Mouse (Mus musculus): ENCODE results near the gene Aldh9a1. TPM values are rescaled to one million over a fixed set of nuclear protein-coding genes. Genes with fewer than 3 reads are reported as not detected.

The Aldh9a1 gene
- total RNA-seq, 2 experiments from 2014 or later = 3.8 to 4.8 TPM

DNA sequence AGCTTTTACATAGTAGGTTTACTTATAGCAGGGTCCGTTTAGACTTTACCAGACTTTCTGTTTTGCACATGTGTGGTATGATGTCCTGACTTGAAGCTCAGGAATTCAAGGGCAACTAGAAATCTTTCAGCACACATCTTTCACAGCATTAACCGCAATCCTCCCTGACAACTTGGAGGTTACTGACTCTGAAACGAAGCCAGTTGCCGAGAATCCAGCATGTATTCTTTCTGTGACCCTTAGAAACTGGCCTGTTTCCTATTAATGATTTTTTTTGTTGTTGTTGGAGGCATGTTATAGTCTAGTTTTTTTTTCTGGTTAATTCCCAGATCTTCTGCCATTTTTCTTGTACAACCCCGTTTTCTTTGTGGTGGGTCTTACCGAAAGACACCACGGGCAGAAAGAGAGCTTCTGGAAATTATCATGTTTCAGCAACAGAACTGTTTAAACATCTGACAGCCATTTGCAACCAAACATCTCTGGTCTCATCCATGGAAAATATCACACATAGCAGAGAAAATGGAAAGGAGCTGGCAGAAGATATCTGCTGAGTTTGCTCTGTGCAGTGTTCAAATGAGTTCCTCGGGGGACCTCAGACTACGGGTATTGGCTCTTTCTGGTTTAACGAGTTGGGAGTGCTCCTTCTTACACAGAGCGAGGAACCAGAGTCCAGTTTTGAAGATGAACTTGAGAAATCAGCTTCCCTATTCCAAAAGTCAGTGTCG lies 62.4 kb downstream of the Aldh9a1 start:
- no peak for DNase-seq
- intact Hi-C loops (cut with DNase I; ENCODE audit: low total_unique reads) = no loop called here

DNA sequence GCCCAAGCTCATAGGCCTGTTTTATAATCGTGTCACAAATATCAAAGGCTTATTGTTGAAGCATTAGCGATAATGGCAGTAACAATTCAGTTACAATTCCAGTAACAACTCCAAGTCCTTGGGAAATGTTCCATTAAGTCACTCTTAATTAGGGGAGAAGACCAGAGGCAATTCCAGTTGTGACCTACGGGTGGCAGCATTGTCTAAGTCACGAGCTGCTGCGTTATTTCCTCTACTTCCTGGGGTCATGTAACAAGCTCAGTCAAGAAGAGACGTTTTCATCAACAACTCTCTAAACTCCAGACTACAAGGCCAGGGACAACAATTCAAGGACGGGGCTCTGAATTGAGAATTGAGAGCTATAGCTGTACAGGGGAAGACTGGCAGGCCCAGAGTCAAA lies 65.1 kb downstream of the Aldh9a1 start:
- intact Hi-C loops (cut with DNase I; ENCODE audit: low total_unique reads) = loop anchor here (2.0 kb wide), 1 partner anchor 220 kb away; no protein-coding TSS in a partner anchor
- peak; percentile 70 for DNase-seq

Small RNA genes within 50 kb of the gene (microRNA-seq; reads per million reads assigned to microRNA genes)
- 0 reads per million in 2 experiments for gene Gm25911

Other genes starting within 250 kb of the Aldh9a1 start
- gene Uck2, start 64.7 kb upstream of the Aldh9a1 start, total RNA-seq (2021) = 10 to 100 TPM; 18.4 to 29.1 TPM
- gene Tmco1, start 41.6 kb upstream of the Aldh9a1 start, total RNA-seq (2021) = 10 to 100 TPM; 36.8 to 39.3 TPM
- gene Mgst3, start 43.9 kb downstream of the Aldh9a1 start, total RNA-seq (2021) = 10 to 100 TPM; 32.1 to 43.9 TPM
- gene Lrrc52, start 116.8 kb downstream of the Aldh9a1 start, total RNA-seq (2021) = under 1 TPM in 1 of 2 experiments, not detected in 1; 0.73 TPM
- gene Rxrg, start 248.4 kb downstream of the Aldh9a1 start, total RNA-seq (2021) = 10 to 100 TPM; 26.4 to 31.0 TPM

Measured in gastrocnemius, postnatal 14 days (tissue).